Mouse (Mus musculus) stomach, embryonic 14.5 days (tissue): Measurements from ENCODE around the gene Gprasp2. TPM values are rescaled to one million over a fixed set of nuclear protein-coding genes. Genes with fewer than 3 reads are reported as not detected.
"Not testable (repeated sequence)": the region's sequence is repeated elsewhere in the genome, so short reads cannot be mapped to it uniquely, and the experiment has no call there.

Experiments used
- ATAC-seq: fragments of 200-750 bp; cut with Nextera tagmentation; 2 replicates; pipeline ENCODE4 v1.8.0; 2017; ENCODE audit warnings: low read depth, moderate TSS enrichment; ENCODE audit not compliant: insufficient number of reproducible peaks, insufficient read depth, low FRiP score
- H3K27ac ChIP-seq: fragments of 300-500 bp; sonication (generic); 2 replicates; pipeline ENCODE4 v1.5.1; 2014; ENCODE audit warnings: mild to moderate bottlenecking, low read length, moderate library complexity, mixed read lengths
- H3K27me3 ChIP-seq: fragments of 300-500 bp; sonication (generic); 2 replicates; pipeline ENCODE4 v1.6.1; 2014; ENCODE audit warnings: low read length, control low read depth, mixed read lengths; ENCODE audit not compliant: control insufficient read depth, insufficient read depth
- H3K36me3 ChIP-seq: fragments of 300-500 bp; sonication (generic); 2 replicates; pipeline ENCODE4 v1.6.1; 2014; ENCODE audit warnings: mild to moderate bottlenecking, control low read depth, low read length, moderate library complexity, mixed read lengths; ENCODE audit not compliant: control insufficient read depth, insufficient read depth
- H3K4me1 ChIP-seq: fragments of 300-500 bp; sonication (generic); 2 replicates; pipeline ENCODE4 v1.6.1; 2014; ENCODE audit warnings: low read length, control low read depth, mixed read lengths; ENCODE audit not compliant: control insufficient read depth, insufficient read depth
- H3K4me2 ChIP-seq: fragments of 300-500 bp; sonication (generic); replicated peaks from 2 replicates; pipeline ENCODE4 v1.6.1; 2014; ENCODE audit warnings: low read depth, low read length, control low read depth
- H3K4me3 ChIP-seq: fragments of 300-500 bp; sonication (generic); 2 replicates; pipeline ENCODE4 v1.5.1; 2014; ENCODE audit warnings: low read depth, low read length, control low read depth
- H3K9ac ChIP-seq: fragments of 300-500 bp; sonication (generic); replicated peaks from 2 replicates; pipeline ENCODE4 v1.6.1; 2014; ENCODE audit warnings: low read depth, mild to moderate bottlenecking, control low read depth, low read length, moderate library complexity, mixed read lengths
- H3K9me3 ChIP-seq: fragments of 300-500 bp; sonication (generic); 2 replicates; pipeline ENCODE4 v1.6.1; 2016; ENCODE audit warnings: low read depth, low read length, control low read depth; ENCODE audit not compliant: control insufficient read depth
- WGBS: fragments of 180-500 bp; shearing (Covaris S2); extraction: QIAGEN DNeasy Blood & Tissue Kit; methylation state at CpG from one replicate; pipeline ENCODE4 v1.1.7; 2014; 5-methylcytosine and 5-hydroxymethylcytosine counted together
- polyA plus RNA-seq: library from polyadenylated mRNA; unstranded; fragments of >200 nt; fragmentation: Nextera tagmentation; extraction: Ambion mirVana; gene quantifications from 2 replicates; pipeline ENCODE4 v1.2.1, GENCODE M21; 2014

Gprasp2 gene
- 26.6 and 29.1 TPM in 2 replicates for polyA plus RNA-seq

- not testable (repeated sequence) for H3K27ac ChIP-seq, H3K27me3 ChIP-seq, H3K36me3 ChIP-seq, H3K4me1 ChIP-seq, H3K9me3 ChIP-seq, H3K9ac ChIP-seq
- Histone ChIP-seq H3K4me2 (peak within 1 kb of the TSS; percentile 57), H3K4me3 (peak within 1 kb of the TSS; percentile 39)
- WGBS, result 25% methylated on average over 21 of the region's 32 CpGs
- ATAC-seq, result peak; percentile 85
Observed at GRCm38 (mm10) chrX:135838521-135839360, at the start of gene Gprasp2. Gene Gprasp2, plus strand, starts transcription at chrX:135839034.

GRCm38 (mm10) chrX:135791536-135791935, 47.3 kb upstream of the Gprasp2 start:
- Histone ChIP-seq H3K27me3 (no peaks in the 10 kb centered on the region), H3K4me2 (no peak overlapping the region), H3K36me3 (no peaks in the 10 kb centered on the region), H3K4me3 (no peak overlapping the region), H3K9me3 (no peaks in the 10 kb centered on the region), H3K4me1 (no peaks in the 10 kb centered on the region), H3K27ac (no peak overlapping the region), H3K9ac (no peak overlapping the region)
- no peak for ATAC-seq

GRCm38 (mm10) chrX:135792326-135792725, 46.5 kb upstream of the Gprasp2 start:
- Histone ChIP-seq H3K4me2 (no peak overlapping the region), H3K27ac (no peak overlapping the region), H3K9ac (no peak overlapping the region), H3K4me3 (no peak overlapping the region), H3K4me1 (no peaks in the 10 kb centered on the region), H3K9me3 (no peaks in the 10 kb centered on the region), H3K27me3 (no peaks in the 10 kb centered on the region), H3K36me3 (no peaks in the 10 kb centered on the region)
- no peak for ATAC-seq
- 59% methylated on average over 6 of the region's 6 CpGs for WGBS

GRCm38 (mm10) chrX:135795591-135796304, 43.1 kb upstream of the Gprasp2 start:
- not testable (repeated sequence) for H3K36me3 ChIP-seq, H3K9me3 ChIP-seq, H3K27ac ChIP-seq, H3K4me1 ChIP-seq, H3K27me3 ChIP-seq
- 31% methylated on average over 25 of the region's 27 CpGs for WGBS
- Histone ChIP-seq H3K4me3 (peak overlapping the region; percentile 47), H3K9ac (0 out of 2 replicates have a peak overlapping the region, but pooled peaks have one; percentile 30), H3K4me2 (peak overlapping the region; percentile 49)
- peak; percentile 89 for ATAC-seq

- peak overlapping the region; percentile 30; the same call in 1 of the 2 replicates for H3K9ac ChIP-seq
- peak overlapping the region; percentile 47 for H3K4me3 ChIP-seq
- 23% methylated on average over 24 of the region's 26 CpGs for WGBS
- H3K27me3 ChIP-seq, H3K4me1 ChIP-seq, H3K27ac ChIP-seq, H3K9me3 ChIP-seq, H3K36me3 ChIP-seq: not testable (repeated sequence)
- ATAC-seq, result peak; percentile 72
- H3K4me2 ChIP-seq, result peak overlapping the region; percentile 49
Observed at GRCm38 (mm10) chrX:135796305-135797211, 42.3 kb upstream of the Gprasp2 start.

GRCm38 (mm10) chrX:135797212-135797644, 41.6 kb upstream of the Gprasp2 start, which contains the start of gene Bhlhb9:
Gene Bhlhb9, plus strand, starts transcription at chrX:135797594.
- peak; percentile 11; the same call in 1 of the 2 replicates for ATAC-seq
- H3K4me1 ChIP-seq, H3K27ac ChIP-seq, H3K36me3 ChIP-seq, H3K27me3 ChIP-seq, H3K9me3 ChIP-seq: not testable (repeated sequence)
- 6% methylated on average over 3 of the region's 5 CpGs for WGBS
- Histone ChIP-seq H3K4me2 (peak within 1 kb of the TSS; percentile 49), H3K9ac (peak within 1 kb of the TSS; percentile 30; the same call in 1 of the 2 replicates), H3K4me3 (peak within 1 kb of the TSS; percentile 47)

GRCm38 (mm10) chrX:135804149-135804548, 34.7 kb upstream of the Gprasp2 start:
- Histone ChIP-seq H3K27ac (no peak overlapping the region), H3K27me3 (no peaks in the 10 kb centered on the region), H3K36me3 (peaks cover under 1% of the 10 kb centered on the region; the same call in 1 of the 2 replicates), H3K4me3 (no peak overlapping the region), H3K4me2 (no peak overlapping the region), H3K4me1 (no peaks in the 10 kb centered on the region), H3K9ac (no peak overlapping the region), H3K9me3 (no peaks in the 10 kb centered on the region)
- 91% methylated on average over 3 of the region's 3 CpGs for WGBS
- ATAC-seq, result no peak

GRCm38 (mm10) chrX:135805780-135806179, 33.1 kb upstream of the Gprasp2 start:
- H3K36me3 ChIP-seq, result no peaks in the 10 kb centered on the region
- 12% methylated on average over 1 of the region's 1 CpGs for WGBS
- H3K27ac ChIP-seq, result no peak overlapping the region
- H3K9me3 ChIP-seq, result no peaks in the 10 kb centered on the region
- no peak overlapping the region for H3K9ac ChIP-seq
- ATAC-seq, result no peak
- H3K4me3 ChIP-seq, result no peak overlapping the region
- H3K4me1 ChIP-seq, result no peaks in the 10 kb centered on the region
- H3K4me2 ChIP-seq, result no peak overlapping the region
- H3K27me3 ChIP-seq, result no peaks in the 10 kb centered on the region
